Mouse (Mus musculus): ENCODE data around the gene Faap100. TPM values are rescaled to one million over a fixed set of nuclear protein-coding genes. Genes with fewer than 3 reads are reported as not detected.

Gene Faap100
- total RNA-seq, 2 experiments from 2014 or later: 21.3 to 24.3 TPM

- intact Hi-C loops (cut with DNase I): no loop called here
- DNase-seq: no peak
Measured at GRCm38 (mm10) chr11:120377337-120377736, 1.2 kb downstream of the Faap100 start.

GRCm38 (mm10) chr11:120376302-120377160, 2.0 kb downstream of the Faap100 start:
- DNase-seq: no peak
- intact Hi-C loops (cut with DNase I): no loop called here

- intact Hi-C loops (cut with DNase I): no loop called here
- DNase-seq: no peak
Measured at GRCm38 (mm10) chr11:120375324-120375723, 3.2 kb downstream of the Faap100 start.

GRCm38 (mm10) chr11:120373820-120374586, 4.6 kb downstream of the Faap100 start:
- intact Hi-C loops (cut with DNase I): no loop called here
- DNase-seq: peak; percentile 89 to 91

GRCm38 (mm10) chr11:120373025-120373424, 5.5 kb downstream of the Faap100 start:
- intact Hi-C loops (cut with DNase I): no loop called here
- no peak for DNase-seq

GRCm38 (mm10) chr11:120369656-120370055, 8.9 kb downstream of the Faap100 start:
- intact Hi-C loops (cut with DNase I): loop anchor here (2.0 kb wide), 2 partner anchors 17 to 257 kb away; no protein-coding TSS in a partner anchor
- DNase-seq: peak; percentile 75 to 86

GRCm38 (mm10) chr11:120366443-120367027, 12.0 kb downstream of the Faap100 start:
- intact Hi-C loops (cut with DNase I): no loop called here
- DNase-seq: no peak

GRCm38 (mm10) chr11:120362891-120363290, 15.7 kb downstream of the Faap100 start:
- DNase-seq: no peak

GRCm38 (mm10) chr11:120361295-120361694, 17.3 kb downstream of the Faap100 start, which contains the start of gene Fscn2:
Fscn2 (plus strand) TSS chr11:120361534.
- intact Hi-C loops (cut with DNase I): no loop called here
- DNase-seq: no peak

More at GRCm38 (mm10) chr11:120362891-120363290, 15.7 kb downstream of the Faap100 start:
- intact Hi-C loops (cut with DNase I): no loop called here

- DNase-seq: no peak
- intact Hi-C loops (cut with DNase I): no loop called here
Measured at GRCm38 (mm10) chr11:120360755-120361154, 17.8 kb downstream of the Faap100 start.

GRCm38 (mm10) chr11:120360062-120360461, 18.5 kb downstream of the Faap100 start:
- DNase-seq: peak; percentile 76 to 77
- intact Hi-C loops (cut with DNase I): no loop called here

GRCm38 (mm10) chr11:120359391-120359790, 19.2 kb downstream of the Faap100 start:
- intact Hi-C loops (cut with DNase I): no loop called here
- DNase-seq: peak; percentile 71

- intact Hi-C loops (cut with DNase I): no loop called here
- peak; percentile 72 to 78 for DNase-seq
Measured at GRCm38 (mm10) chr11:120357791-120358401, 20.7 kb downstream of the Faap100 start.

GRCm38 (mm10) chr11:120356900-120357299, 21.7 kb downstream of the Faap100 start:
- DNase-seq: no peak
- intact Hi-C loops (cut with DNase I): no loop called here

GRCm38 (mm10) chr11:120356319-120356840, 22.2 kb downstream of the Faap100 start:
- no peak for DNase-seq
- intact Hi-C loops (cut with DNase I): no loop called here

- intact Hi-C loops (cut with DNase I): no loop called here
- DNase-seq: no peak
Measured at GRCm38 (mm10) chr11:120355277-120356039, 23.1 kb downstream of the Faap100 start.

GRCm38 (mm10) chr11:120354304-120355276, 24.0 kb downstream of the Faap100 start:
- intact Hi-C loops (cut with DNase I): loop anchor here (5.0 kb wide), 1 partner anchor 33 kb away; no protein-coding TSS in a partner anchor
- DNase-seq: no peak

Data from heart, postnatal 10 days (tissue).